Mouse (Mus musculus): ENCODE results near the gene Gna15. TPM values are rescaled to one million over a fixed set of nuclear protein-coding genes. Genes with fewer than 3 reads are reported as not detected.

The Gna15 gene
- polyA plus RNA-seq, 1 experiment: 3.7 TPM

DNA sequence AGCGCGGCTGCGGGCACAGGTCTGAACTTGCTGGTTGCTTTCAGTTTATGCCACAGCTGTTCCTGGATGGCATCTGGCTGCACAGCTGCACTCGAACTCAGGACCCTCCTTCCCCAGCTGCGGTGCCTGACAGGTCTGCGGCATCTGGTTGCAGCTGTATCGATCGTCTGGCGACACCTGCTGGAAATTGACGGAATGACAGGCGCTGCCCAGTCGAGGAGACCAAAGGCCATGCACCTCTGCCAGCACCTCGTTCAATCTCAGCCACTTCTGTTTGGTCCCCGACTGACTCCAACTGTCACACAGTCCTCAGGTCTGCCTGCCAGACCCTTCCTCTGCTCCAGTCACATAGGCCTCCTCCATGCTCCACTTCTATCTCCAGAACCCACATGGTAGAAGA lies 2.8 kb upstream of the Gna15 start:
- DNase-seq (ENCODE audit: extremely low spot score in 1 of 2, low spot score in 1 of 2): peak in 1 of 2 experiments; percentile 82

DNA sequence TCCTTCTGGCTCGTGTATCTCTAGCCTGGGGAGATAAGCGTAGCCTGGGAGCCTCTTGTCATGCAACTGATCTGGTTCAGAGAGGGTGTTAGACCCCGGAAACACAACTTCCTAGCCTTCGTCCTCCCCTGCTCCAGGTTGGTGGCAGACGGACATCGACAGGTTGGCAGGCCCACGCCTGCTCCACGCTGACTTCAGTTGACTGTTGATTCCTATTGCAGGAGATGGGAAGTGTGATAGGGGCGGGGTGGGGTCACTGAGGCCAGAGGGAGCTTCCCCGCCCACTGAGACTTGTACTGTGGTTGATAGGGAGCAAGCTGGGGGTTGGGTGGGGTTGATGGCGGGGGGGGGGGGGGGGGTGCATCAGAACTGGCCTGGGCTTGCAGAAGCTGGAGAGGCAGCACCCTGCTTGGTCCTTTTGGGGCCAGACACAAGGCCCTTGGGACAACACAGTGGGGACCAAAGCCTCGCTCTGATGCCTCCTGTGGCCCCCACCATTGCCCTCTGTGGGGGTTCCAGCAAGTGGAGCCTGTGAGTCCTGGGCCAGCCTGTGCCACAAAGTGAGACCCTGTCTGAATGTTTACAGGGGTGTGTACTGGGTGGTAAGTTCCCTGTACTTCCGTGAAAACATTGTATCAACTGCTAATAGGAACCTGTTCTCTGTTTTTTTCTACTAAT lies 1.1 kb upstream of the Gna15 start:
- no peak for DNase-seq (ENCODE audit: extremely low spot score in 1 of 2, low spot score in 1 of 2)

DNA sequence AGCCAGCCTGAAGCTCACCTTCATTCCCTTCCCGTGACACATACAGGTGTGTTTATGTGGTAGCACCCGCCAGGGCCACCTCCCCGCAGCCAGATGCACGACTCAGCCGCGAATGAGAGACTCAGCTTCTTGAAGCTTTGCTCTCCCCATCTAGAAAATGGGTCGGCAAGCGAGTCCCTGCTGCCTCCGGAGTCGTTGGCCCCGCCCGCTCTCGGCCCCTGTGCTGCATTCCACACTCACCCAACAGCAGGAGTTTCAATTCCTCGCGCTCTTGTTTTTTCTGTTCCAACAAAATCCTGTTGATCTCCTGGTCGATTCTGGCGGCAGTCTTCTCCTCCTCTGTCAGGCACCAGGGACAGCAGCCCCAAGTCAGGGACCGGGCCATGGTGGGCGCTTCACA lies 455 bp downstream of the Gna15 start:
- DNase-seq (ENCODE audit: extremely low spot score in 1 of 2, low spot score in 1 of 2): no peak

- no peak for DNase-seq (ENCODE audit: extremely low spot score in 1 of 2, low spot score in 1 of 2)
These were observed 883 bp downstream of the Gna15 start for GRCm38 (mm10) chr10:81523142-81523541.

DNA sequence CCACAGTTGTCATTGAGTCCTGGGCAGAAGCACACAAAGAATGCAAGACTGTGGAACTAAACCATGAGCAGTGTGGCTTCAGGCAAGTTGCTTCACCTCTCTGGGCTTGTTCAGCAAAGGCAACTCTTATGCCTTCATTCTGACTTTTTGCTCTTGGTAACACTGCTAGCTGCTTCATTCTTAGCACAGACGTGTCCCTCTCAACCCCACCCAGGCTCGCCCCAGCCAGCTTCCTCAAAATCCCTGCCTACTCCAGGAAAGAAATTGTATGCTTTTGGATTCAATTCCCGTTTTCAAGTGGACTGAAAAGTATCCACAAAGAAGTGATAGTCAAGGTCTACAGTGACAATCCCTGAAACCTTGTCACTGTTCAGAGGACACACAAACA lies 4.1 kb downstream of the Gna15 start:
- no peak for DNase-seq (ENCODE audit: extremely low spot score in 1 of 2, low spot score in 1 of 2)

DNA sequence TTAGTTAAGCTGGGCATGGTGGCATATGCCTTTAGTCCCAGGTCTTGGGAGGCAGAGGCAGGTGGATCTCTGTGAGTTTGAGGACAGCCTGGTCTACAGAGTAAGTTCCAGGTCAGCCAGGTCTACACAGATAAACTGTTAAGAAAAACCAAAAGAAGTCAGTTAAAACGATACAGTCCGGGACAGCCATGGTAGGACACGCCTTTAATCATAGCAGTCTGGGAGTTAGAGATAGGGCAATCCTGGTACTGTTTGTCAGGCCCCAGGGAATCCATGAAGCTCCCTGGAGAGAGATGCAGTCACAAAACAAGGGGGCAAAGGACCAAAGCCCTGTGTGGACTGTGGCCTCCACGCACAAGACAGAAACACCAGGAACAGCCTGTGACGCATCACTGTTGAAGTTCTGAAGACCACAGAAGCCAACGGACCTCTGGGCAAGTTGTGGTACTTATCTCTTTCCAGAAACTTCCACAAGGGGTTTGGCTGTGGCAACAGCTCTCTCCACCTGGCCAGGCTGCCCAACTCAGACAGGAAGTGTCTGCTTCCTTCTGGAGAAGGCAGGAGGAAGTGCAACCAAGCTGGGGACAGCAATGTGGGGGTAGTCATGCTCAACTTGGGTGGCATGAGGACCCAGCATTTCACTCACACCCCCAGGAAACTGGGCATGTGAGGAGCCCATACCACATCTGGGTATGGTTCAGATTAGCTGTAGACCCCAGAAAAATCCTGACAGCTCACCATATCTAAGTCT lies 4.6 kb downstream of the Gna15 start:
- no peak for DNase-seq (ENCODE audit: extremely low spot score in 1 of 2, low spot score in 1 of 2)

DNA sequence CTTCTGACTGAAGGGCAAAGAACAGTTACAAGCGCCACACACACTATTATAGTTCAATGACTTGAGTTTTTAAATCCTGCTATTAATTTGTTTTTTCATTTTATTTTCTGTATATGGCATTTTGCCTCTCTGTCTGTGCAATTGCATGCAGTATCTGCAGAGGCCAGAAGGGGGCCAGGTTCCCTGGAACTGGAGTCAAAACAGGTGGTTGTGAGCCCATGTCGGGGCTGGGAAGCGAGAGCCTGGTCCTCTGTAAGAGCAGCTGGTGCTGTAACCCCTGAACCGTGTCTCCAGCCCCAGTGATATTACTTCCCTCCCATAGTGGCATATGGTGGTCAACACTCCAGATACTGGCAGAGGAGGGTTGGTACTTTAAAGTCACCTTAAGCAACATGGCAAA lies 5.5 kb downstream of the Gna15 start:
- DNase-seq (ENCODE audit: extremely low spot score in 1 of 2, low spot score in 1 of 2): peak in 1 of 2 experiments; percentile 71

GRCm38 (mm10) chr10:81517227-81517626 lies 6.8 kb downstream of the Gna15 start:
- DNase-seq (ENCODE audit: extremely low spot score in 1 of 2, low spot score in 1 of 2): no peak

DNA sequence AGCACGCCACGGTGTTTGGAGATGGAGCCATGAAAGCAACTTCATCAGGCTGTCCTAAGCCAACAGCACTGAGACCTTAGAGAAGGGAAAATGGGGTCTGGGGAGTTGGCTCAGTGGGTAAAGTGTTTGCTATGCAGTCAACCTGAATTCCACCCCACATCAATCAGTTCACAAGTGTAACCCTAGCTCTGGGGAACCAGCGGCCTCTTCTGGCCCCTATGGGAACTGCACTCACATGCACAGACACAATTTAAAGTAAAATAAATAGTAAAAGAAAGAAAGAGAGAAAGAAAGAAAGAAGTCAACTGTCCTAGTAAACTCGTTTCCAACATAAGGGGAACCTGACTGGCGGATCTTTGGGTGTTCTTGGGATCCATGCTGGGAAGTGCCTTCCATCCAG lies 10.2 kb downstream of the Gna15 start:
- no peak for DNase-seq (ENCODE audit: extremely low spot score in 1 of 2, low spot score in 1 of 2)

DNA sequence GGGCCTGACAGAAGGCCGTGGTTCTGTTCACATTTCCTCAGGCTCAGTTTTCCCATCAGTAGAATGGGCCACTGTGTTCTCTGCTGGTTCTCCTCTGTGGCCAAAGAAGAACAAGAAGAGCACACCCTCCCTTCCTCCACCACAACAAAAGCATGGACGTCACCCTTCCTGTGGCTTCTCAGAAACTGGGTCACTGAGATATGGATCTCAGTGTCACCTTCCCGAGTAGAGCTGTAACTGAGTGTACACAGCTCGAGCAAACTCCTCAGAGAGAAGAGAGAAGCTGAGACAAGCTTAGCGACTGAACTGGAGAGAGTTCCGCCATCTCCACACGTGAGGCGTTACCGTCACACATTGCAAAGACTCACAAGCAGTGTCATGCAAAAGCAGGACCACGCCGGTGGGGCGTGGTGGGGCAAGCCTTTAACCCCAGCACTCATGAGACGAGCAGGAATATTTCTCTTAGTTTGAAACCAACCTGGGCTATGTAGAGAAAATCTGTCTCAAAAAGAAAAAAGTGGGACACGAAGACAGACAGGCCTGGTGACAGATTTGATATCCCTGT lies 13.7 kb downstream of the Gna15 start:
- no peak for DNase-seq (ENCODE audit: extremely low spot score in 1 of 2, low spot score in 1 of 2)

DNA sequence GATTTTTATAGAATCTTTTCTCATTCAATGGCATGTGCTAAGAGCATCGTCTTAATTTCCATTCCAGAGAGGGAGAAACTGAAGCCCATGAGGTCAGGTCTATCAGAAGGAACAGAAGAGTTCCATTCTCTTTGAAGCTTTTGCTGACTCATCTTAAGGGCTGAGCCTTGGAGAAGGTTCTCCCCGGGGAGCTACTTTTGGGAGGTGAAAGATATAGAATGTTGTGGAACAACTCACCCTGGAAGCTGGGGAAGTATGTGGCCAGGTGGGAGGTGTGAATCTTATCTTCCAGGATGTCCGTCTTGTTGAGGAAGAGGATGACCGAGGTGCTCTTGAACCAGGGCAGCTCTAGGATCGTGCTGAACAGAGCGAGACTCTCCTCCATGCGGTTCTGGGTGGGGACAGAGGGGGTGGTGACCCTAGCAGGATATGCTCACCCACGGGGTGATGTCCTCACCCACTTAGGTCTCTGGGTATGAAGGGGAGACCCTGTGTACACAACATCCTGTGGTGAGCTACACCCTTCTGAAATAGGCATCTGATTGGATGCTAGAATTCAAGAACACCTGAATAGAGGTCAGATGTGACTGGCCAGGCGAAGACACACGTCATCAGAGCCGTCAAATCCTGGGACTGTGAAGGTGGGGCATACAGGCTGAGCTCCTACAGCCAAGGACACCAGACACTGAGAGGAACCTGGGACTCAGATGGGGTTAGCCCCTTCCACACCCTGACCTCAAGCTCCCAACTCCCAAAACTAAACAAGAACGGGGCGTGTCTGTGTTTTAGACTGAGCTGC lies 16.1 kb downstream of the Gna15 start:
- no peak for DNase-seq (ENCODE audit: extremely low spot score in 1 of 2, low spot score in 1 of 2)

DNA sequence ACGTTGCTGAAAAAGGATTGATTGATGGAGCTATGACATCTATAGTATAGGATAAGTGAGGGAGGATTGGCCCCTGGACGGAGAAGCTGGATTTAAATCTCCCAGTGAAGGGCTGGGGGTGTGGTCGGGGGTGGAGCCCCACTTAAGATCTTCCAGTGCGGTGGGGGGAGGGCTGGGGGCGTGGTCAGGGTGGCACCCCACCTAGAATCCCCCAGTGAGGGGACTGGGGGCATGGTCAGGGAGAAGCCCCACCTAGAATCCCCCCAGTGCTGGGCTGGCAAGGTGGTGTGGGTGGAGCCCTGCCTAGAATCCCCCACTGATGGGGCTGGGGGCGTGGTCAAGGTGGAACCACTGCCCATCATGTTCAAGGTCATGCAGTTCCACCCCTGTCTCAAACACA lies 16.9 kb downstream of the Gna15 start:
- DNase-seq (ENCODE audit: extremely low spot score in 1 of 2, low spot score in 1 of 2): no peak

DNA sequence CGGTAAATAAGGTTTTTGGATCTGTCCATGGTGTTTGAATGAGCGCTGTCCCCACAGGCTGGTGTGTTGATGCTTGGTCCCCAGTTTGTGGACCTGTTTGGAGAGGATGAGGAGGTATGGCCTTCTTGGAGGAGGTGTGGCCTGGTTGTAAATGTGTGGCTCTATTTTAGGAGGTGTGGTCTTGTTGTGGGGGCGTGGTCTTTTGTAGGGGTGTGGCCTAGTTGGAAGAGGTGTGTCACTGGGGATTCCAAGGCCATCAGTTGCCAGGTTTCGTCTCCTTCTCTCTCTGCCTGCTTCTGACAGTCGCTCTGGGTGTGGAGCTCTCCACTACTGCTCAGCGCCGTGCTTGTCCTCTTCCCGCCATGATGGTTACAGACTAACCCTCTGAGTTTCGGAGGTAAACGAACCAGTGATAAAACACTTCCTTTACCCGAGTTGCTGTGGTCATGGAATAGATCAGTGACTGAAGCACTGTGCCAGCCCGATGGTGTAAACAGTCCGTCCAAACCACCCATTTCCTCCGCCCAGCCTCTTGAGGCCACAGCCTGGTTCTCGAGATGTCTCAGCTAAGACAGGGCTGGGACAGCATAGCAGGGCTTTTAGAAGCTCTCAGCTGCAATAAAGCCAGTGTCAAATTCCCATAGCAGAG lies 18.9 kb downstream of the Gna15 start:
- DNase-seq (ENCODE audit: extremely low spot score in 1 of 2, low spot score in 1 of 2): no peak

- DNase-seq (ENCODE audit: extremely low spot score in 1 of 2, low spot score in 1 of 2): peak in 1 of 2 experiments; percentile 97
These were observed 21.4 kb downstream of the Gna15 start for GRCm38 (mm10) chr10:81502658-81503057.

GRCm38 (mm10) chr10:81501863-81502262 lies 22.2 kb downstream of the Gna15 start:
- no peak for DNase-seq (ENCODE audit: extremely low spot score in 1 of 2, low spot score in 1 of 2)

- no peak for DNase-seq (ENCODE audit: extremely low spot score in 1 of 2, low spot score in 1 of 2)
These were observed 24.0 kb downstream of the Gna15 start, which contains the start of gene S1pr4 for GRCm38 (mm10) chr10:81500032-81500431. S1pr4 (minus strand) TSS chr10:81500132.

DNA sequence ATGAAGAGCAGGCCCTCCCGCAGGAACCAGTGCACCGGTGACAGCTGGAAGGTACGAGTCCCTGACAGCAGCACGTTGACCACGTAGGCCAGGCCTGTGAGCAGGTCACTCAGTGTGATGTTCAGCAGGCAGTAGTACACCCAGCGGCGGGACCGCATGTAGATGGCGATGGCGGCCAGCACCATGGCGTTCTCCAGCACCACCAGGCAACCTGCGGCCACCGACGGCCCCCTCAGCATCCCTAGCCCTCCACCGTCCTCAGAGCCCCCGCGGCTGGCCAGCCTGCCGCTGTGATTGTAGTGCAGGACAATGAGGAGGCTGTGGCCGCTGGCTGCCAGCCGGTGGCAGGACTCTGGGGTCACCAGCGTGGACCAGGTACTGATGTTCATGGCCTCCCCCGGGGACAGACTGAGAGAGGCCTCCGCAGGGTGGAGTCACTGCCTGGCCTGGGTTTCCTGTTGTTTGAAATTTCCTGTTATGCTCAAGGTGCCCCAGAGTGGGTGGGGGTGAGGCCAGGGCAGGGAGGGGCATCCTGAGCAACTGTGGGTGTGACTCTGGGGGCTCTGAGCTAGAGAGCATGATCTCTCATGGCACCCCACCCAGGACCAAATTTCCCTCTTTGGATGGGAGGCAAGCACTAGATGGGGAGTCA lies 24.6 kb downstream of the Gna15 start:
- no peak for DNase-seq (ENCODE audit: extremely low spot score in 1 of 2, low spot score in 1 of 2)

GRCm38 (mm10) chr10:81498316-81499249 lies 25.4 kb downstream of the Gna15 start:
- no peak for DNase-seq (ENCODE audit: extremely low spot score in 1 of 2, low spot score in 1 of 2)

Data from frontal cortex, adult 2 months (tissue).